Mouse (Mus musculus) embryonic fibroblast, embryonic 13.5 days (primary cell): ENCODE results near the gene Lrguk.

Source experiments
- CTCF ChIP-seq: IDR thresholded peaks from 2 replicates; pipeline ENCODE4 v1.5.1; 2011; ENCODE audit warnings: mild to moderate bottlenecking, control low read depth, low read length, moderate library complexity, borderline replicate concordance; ENCODE audit not compliant: insufficient read depth
- POLR2A ChIP-seq: IDR thresholded peaks from 2 replicates; pipeline ENCODE4 v1.6.1; 2011; ENCODE audit warnings: low read depth, mild to moderate bottlenecking, control low read depth, low read length, moderate library complexity

GRCm38 (mm10) chr6:33998590-33998989, 30.7 kb upstream of the Lrguk start:
- no peak for TF ChIP-seq POLR2A
- no peak for TF ChIP-seq CTCF
